Mouse (Mus musculus) left cerebral cortex, adult 18-20 months (tissue): Measurements from ENCODE around the gene Atp6v1fnb. TPM values are rescaled to one million over a fixed set of nuclear protein-coding genes. Genes with fewer than 3 reads are reported as not detected.

ENCODE experiments used
- DNase-seq, 2 experiments: peaks; one replicate each; pipeline ENCODE4 v3.0.0; 2021 to 2022; ENCODE audit warnings: low spot score in 2 of 2, mixed read lengths in 1 of 2
- long read RNA-seq, 2 experiments: library from polyadenylated mRNA; stranded (forward); transcript quantifications; one replicate each; pipeline ENCODE4 v2.0.0; 2021
- total RNA-seq, 2 experiments: library from RNA; stranded (reverse); gene quantifications; 2 replicates each; pipeline ENCODE4 v1.2.3; 2021

Gene Atp6v1fnb
- total RNA-seq = under 1 TPM in 1 of 2 experiments, not detected in 1; 0.54 TPM
- long read RNA-seq, experiment 1 = 0 reads
- long read RNA-seq, experiment 2 = 0 reads

- DNase-seq = no peak
These were observed at the start of gene Atp6v1fnb for GRCm38 (mm10) chr6:29471137-29471536. TSS of gene Atp6v1fnb (plus strand) at chr6:29471437.

GRCm38 (mm10) chr6:29425118-29425517 is 46.1 kb upstream of the Atp6v1fnb start:
- no peak for DNase-seq

- no peak for DNase-seq
These were observed 44.9 kb upstream of the Atp6v1fnb start for GRCm38 (mm10) chr6:29426331-29426730.

GRCm38 (mm10) chr6:29428171-29428570 is 43.1 kb upstream of the Atp6v1fnb start:
- no peak for DNase-seq

GRCm38 (mm10) chr6:29430681-29431420 is 40.4 kb upstream of the Atp6v1fnb start:
- DNase-seq = no peak

- DNase-seq = no peak
These were observed 39.8 kb upstream of the Atp6v1fnb start for GRCm38 (mm10) chr6:29431473-29431872.

- DNase-seq = no peak
These were observed 39.1 kb upstream of the Atp6v1fnb start for GRCm38 (mm10) chr6:29432156-29432555.

GRCm38 (mm10) chr6:29432676-29433037 is 38.6 kb upstream of the Atp6v1fnb start:
- no peak for DNase-seq

GRCm38 (mm10) chr6:29433038-29433803 is 38.0 kb upstream of the Atp6v1fnb start, which contains the start of gene Flnc:
TSS of gene Flnc (plus strand) at chr6:29433256.
- no peak for DNase-seq

GRCm38 (mm10) chr6:29433804-29434795 is 37.1 kb upstream of the Atp6v1fnb start:
- DNase-seq = no peak

GRCm38 (mm10) chr6:29434911-29435691 is 36.1 kb upstream of the Atp6v1fnb start:
- DNase-seq = no peak

GRCm38 (mm10) chr6:29435940-29436451 is 35.2 kb upstream of the Atp6v1fnb start:
- no peak for DNase-seq

GRCm38 (mm10) chr6:29436461-29436934 is 34.7 kb upstream of the Atp6v1fnb start:
- DNase-seq = peak in 1 of 2 experiments; percentile 20

- no peak for DNase-seq
These were observed 32.0 kb upstream of the Atp6v1fnb start for GRCm38 (mm10) chr6:29439251-29439650.

GRCm38 (mm10) chr6:29439789-29440188 is 31.4 kb upstream of the Atp6v1fnb start:
- no peak for DNase-seq

GRCm38 (mm10) chr6:29444773-29445172 is 26.5 kb upstream of the Atp6v1fnb start:
- peak in 1 of 2 experiments; percentile 36 for DNase-seq

GRCm38 (mm10) chr6:29445354-29445753 is 25.9 kb upstream of the Atp6v1fnb start:
- no peak for DNase-seq

- no peak for DNase-seq
These were observed 21.4 kb upstream of the Atp6v1fnb start for GRCm38 (mm10) chr6:29449858-29450257.

GRCm38 (mm10) chr6:29450667-29451066 is 20.6 kb upstream of the Atp6v1fnb start:
- no peak for DNase-seq

GRCm38 (mm10) chr6:29461502-29461901 is 9.7 kb upstream of the Atp6v1fnb start:
- no peak for DNase-seq
